Mouse (Mus musculus): ENCODE measurements around the gene Fyttd1.
"Not testable (repeated sequence)": the region's sequence is repeated elsewhere in the genome, so short reads cannot be mapped to it uniquely, and the experiment has no call there.

Fyttd1 gene

GRCm38 (mm10) chr16:32941226-32941625 lies 63.9 kb downstream of the Fyttd1 start:
- not testable (repeated sequence) for DNase-seq (ENCODE audit: low read depth in 2 of 2, low spot score in 2 of 2)

GRCm38 (mm10) chr16:32942694-32943093 lies 65.4 kb downstream of the Fyttd1 start:
- DNase-seq (ENCODE audit: low read depth in 2 of 2, low spot score in 2 of 2) = no peak

DNA sequence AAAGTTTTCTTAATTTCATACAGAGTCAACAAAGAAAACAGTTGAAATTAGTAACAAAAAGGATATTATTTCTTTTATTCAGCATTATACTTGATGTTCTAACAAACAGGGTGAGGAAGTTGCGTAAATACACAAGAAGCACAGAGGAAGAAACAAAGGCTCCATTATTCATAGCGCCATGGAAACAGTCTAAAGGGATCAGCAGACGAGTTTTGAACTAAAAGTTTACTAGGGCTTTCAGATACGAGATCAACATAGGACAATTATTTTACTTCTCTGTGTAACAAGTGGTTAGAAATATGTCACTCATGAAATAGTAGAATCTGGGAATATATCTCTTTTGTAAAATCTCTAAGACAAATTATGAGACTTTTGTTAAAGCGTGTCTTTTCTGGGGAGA lies 68.1 kb downstream of the Fyttd1 start:
- DNase-seq (ENCODE audit: low read depth in 2 of 2, low spot score in 2 of 2) = no peak

DNA sequence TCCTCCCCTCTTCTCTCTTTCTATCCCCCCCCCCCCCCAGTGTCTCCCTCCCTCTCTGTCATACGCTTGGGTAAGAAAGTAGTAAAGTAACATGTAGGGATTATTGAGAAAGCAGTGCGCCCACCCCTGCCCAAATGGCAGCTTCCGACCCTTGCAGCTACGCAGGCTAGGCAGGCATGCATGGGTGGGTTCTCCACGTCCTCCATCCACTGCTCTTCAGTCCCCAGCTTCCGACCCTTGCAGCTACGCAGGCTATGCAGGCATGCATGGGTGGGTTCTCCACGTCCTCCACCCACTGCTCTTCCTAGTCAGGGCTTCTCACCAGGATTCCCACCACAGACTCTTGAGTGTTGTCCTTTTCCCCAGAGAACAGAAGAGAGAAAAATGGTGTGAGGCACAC lies 70.7 kb downstream of the Fyttd1 start:
- DNase-seq (ENCODE audit: low read depth in 2 of 2, low spot score in 2 of 2) = no peak

DNA sequence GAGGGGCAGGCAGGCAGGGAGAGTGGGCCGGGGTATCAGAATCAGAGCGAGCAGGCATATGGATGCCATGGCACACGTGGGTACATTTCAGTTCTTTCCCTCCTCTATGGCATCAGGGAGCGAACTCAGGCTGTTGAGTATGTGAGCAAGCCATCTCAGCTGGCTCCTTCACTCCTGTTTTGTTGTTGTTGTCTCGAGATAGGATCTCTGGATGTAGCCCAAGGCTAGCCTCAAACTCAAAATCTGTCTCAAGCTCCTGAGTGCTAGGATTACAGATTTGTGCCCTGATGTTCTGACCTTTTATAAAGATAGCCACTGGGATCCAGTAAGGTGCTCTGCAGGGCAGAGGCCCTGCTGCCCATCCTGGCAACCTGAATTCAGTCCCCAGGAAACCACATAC lies 71.4 kb downstream of the Fyttd1 start:
- DNase-seq (ENCODE audit: low read depth in 2 of 2, low spot score in 2 of 2) = no peak

- DNase-seq (ENCODE audit: low read depth in 2 of 2, low spot score in 2 of 2) = no peak
Observed at GRCm38 (mm10) chr16:32949281-32949680, 72.0 kb downstream of the Fyttd1 start.

- DNase-seq (ENCODE audit: low read depth in 2 of 2, low spot score in 2 of 2) = peak in 1 of 2 experiments; percentile 25
Observed at GRCm38 (mm10) chr16:32951074-32951473, 73.8 kb downstream of the Fyttd1 start.

DNA sequence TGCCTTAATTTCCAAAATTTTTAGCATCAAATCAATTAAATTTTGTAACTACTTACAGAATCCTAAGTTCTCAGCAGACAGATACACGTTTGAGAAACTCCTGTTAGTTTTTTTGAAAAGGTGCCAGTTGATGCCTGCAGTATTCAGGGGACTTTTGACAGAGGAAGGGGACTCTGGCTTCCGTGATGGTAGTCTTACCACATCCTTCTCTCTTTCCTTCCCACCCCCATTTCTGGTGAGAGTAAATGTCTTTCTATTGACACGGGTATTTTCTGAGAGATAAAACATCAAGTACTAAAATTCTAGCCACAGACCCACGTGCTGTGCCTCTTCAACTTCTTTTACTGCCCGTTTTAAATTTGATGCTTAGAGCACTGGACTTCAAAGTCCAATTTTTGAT lies 76.5 kb downstream of the Fyttd1 start:
- peak; percentile 26 to 47 for DNase-seq (ENCODE audit: low read depth in 2 of 2, low spot score in 2 of 2)

DNA sequence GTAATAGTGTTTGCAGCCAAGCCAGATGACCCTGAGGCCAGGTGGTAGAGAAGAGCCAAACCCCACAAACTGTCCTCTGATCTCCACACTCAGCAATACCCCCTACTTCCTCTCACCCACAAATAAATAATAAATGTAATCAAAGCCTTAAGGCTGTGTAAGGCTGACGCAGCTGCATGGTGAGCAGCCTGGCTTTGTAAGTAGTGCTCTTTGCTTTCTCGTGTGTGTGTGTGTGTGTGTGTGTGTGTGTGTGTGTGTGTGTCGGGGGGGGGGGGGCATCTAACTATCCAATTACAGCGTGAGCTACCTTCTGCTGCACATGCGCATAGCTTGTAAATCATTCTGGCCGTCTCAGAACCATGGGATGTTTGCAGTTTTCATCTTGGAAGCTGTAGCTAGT lies 77.0 kb downstream of the Fyttd1 start:
- DNase-seq (ENCODE audit: low read depth in 2 of 2, low spot score in 2 of 2) = no peak

- no peak for DNase-seq (ENCODE audit: low read depth in 2 of 2, low spot score in 2 of 2)
Observed at GRCm38 (mm10) chr16:32956889-32957288, 79.6 kb downstream of the Fyttd1 start.
